Mouse (Mus musculus) frontal cortex, adult 2 months (tissue): ENCODE measurements around the gene Trem3. TPM values are rescaled to one million over a fixed set of nuclear protein-coding genes. Genes with fewer than 3 reads are reported as not detected.

Experiments
- DNase-seq, 2 experiments: peaks; one replicate each; pipeline ENCODE4 v3.0.0; 2022; ENCODE audit warnings: low spot score in 1 of 2; ENCODE audit errors: extremely low spot score in 1 of 2
- polyA plus RNA-seq: library from polyadenylated mRNA; depleted of rRNA; stranded (reverse); fragments of >200 nt; gene quantifications from 2 replicates; pipeline ENCODE4 v1.2.3, GENCODE M21; 2012; rRNA removed

Gene Trem3
- 0.11 and 0.18 TPM in 2 replicates for polyA plus RNA-seq

DNA sequence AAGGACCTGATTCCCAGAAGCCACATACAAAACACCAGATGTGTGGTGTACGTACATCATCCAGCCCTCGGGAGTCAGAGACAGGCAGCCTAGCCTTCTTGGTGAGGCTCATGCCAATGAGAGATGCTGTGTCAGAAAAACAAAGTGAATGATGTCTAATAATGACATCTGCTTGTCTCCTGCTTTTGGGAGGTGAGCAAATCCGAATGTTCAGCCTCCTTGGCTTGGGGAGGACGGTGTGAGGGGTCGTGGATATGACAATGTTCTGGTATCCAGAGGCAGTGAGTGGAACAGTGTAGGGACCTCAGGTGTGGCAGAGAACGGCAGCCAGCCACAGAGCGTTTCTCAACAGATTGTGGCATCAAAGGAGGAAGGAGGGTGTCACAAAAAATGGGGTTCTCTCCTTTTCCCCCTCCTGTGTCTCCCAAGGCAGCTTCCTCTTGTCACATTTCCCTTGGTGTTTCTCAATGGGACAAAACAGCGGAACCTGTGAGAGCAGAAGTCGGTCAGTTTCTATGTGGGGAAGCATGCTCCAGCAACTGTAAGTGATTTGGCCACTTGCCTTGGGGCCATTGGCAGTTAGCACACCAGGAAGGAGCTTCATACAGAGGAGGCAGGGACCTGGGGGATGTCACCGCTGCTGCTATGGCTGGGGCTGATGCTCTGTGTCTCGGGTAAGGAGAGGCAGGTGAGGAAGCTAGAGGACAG lies at the start of gene Trem3:
Trem3 (plus strand) TSS at position 557 of the 708 bp plus-strand sequence.
- no peak for DNase-seq

DNA sequence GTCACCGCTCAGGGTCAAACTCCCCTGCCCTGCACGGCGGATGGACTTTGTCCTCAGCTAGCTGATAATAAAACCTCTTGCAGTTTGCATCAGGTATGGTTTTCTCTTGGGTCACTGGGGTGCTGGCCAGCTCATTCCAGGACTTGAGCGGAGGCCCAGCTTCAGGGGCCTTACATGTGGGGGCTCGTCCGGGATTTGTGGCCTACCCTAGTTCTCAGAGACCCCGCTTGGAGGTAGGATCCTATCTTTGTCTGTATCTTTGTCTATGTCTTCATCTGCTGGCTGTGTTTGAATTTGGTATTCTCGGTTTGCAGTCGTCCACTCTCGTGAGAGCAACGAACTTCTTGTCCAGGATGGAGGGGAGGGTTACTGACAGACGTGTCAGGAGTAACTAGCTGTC lies 44.5 kb upstream of the Trem3 start:
- DNase-seq = no peak

DNA sequence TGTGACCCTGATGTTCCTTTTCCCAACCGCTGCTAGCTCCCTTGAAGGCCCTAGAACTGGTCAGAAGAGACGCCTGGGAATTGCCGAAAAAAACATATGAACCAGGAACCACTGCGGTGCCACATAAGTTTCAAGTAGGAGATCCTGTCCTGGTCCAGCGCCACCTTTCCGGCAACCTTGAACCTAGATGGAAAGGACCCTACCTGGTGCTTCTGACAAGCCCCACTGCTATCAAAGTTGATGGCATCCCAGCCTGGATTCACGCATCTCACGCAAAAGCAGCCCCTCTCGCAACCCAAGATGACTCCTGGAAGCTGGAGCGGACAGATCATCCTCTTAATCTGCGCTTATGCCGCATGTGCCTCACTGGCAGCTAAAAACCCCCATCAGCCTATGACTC lies 35.0 kb upstream of the Trem3 start:
- no peak for DNase-seq

DNA sequence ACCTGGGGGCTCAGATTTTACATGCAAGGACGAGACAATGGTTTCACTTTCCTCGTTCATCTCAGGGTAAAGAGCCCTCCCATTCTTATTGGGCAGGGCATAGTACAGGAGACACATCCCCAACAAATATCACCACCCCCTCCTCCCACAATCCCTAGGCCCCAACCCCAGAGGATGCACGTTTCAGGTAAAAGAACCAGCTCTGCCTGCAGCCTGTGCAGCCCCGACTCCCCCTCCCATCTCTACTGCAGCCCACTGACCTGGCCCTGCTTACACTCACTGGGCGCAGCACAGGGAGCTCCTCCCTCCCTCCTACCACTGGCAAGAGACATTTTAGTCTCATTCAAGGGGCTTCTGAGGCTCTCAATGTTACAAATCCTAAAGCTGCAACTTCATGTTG lies 34.1 kb upstream of the Trem3 start:
- DNase-seq = no peak

DNA sequence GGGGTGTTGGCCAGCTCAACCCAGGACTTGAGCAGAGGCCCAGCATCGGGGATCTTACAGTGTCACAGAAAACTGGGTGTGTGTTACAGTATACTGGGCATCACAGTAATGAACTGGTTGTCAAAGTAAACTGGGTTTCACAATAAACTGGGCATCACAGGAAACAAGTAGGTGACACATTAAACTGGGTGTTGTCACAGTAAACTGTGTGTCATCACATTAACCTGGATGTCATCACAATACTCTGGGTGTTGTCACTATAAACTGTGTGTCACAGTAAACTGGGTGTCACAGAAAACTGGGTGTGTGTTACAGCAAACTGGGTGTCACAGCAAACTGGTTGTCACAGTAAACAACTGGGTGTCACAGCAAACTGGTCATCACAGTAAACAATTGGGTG lies 32.1 kb upstream of the Trem3 start:
- no peak for DNase-seq

DNA sequence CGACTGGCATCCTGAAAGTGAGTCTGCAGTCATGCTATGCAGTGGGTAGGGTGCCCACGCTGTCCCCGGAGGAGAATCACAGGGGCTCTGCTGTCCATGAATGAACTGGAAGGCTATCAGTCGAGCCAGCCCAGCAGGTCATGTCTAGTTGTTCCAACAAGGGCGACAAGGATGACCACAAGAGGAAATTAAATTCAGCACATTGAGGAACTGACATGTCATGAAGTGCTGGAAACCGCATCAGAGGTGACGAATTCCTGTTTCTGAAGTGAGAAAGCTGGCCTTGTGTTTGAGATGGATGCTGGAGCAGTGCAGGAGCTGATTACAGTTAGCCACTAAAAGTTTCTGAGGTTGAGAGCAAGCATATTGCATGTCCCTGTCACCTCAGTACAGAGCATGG lies 16.9 kb upstream of the Trem3 start:
- DNase-seq = no peak

DNA sequence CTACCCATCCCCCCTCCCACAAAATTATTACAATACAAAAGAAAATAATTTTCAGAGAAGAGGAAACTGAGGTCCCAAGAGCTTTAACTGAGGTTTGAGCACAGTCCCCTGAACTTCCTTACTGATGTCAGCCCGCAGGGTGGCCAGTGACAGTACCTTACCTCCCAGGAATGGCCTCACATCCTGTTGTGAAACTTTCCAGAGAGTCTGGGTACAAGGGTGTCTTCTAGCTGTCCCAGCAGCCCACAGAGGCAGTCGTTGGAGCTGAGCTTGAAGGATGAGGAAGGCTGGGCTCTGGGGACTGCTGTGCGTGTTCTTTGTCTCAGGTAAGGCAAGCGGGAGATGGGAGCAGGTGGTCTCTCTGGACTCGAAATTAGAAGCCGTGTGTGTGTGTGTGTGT lies 15.1 kb upstream of the Trem3 start, which contains the start of gene Trem1:
Trem1 (plus strand) TSS at position 251 of the 400 bp plus-strand sequence.
- DNase-seq = no peak

DNA sequence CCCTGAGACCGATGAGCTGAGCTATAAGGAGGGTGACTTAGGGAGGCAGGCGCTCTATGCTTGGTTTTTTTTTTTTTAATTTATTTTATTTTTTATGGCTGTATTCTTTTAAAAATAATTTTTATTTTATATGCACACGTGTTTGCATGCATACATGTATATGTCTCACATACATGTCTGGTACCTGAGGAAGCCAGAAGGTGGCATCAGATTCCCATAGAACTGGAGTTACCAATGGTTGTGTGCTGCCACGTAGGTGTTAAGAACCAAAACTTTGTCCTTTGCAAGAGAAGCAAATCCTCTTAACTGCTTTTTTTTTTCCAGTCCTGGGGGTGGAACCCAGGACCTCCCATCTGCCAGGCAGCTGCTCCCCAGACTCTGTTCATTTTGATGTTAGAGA lies 13.8 kb upstream of the Trem3 start:
- DNase-seq = no peak

DNA sequence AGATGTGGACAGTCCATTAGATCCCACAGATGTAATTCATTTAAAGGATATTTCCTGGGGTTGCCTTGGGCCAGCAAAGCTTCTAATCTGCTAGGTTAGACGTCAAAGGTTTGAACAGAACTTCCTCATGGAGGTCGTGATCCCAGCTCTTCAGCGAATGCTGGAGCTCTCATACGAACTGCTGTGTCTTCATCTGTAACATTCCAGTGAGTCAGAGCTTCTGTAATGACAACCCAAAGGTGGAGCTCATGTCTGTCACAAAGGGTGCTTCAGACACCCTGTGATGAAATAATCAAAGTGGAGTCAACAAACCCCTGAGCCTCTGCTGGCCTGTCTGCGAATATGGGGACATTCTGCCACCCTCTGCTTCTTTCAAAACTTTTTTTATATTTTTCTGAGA lies 13.0 kb upstream of the Trem3 start:
- DNase-seq = no peak

DNA sequence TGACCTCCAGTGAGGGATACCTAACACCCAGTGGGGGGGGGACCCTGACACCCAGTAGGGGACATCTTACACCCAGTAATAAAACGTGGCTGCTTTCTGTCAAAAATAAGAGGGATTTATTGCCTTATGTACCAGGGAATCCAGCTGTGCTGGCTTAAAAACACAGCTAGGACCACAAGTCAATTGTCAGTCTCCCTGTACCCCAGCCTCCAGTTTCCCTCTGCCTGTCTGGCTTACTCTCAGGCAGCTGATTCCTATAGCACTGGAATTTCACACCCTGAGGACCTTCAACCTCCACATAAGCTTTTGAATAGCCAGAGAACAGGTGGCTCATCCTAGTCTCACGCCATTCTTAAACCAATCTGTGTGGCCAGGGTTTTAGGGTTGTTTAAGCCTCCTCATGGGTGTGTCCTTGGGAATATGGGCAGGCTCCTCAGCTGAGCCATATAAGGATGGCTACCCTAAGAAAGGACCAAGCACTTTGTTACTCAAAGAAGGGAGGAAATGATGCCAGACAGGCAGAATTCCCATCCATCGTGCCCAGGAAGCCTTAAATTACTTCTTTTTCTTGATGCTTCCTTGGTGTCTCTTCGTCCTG lies 11.7 kb upstream of the Trem3 start:
- no peak for DNase-seq

DNA sequence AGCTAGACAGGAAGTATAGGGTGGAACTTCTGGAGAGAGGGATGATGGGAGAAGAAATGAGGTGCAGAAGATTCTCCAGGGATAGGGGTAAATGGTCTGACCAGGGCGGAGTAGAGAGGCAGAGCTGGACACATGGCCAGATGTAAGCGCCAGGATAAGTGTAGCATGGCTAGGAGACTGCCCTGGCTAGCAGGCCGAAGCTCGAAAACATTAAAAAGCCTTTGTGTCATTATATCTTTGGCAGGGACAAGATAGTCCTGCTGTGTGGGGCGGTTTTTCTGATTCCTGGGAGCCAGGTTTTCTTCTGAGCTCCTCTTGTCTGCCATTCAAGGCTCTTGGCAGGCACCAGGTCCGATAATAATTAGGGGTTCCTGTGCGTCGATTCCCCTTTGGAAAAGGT lies 10.0 kb upstream of the Trem3 start:
- DNase-seq = no peak

DNA sequence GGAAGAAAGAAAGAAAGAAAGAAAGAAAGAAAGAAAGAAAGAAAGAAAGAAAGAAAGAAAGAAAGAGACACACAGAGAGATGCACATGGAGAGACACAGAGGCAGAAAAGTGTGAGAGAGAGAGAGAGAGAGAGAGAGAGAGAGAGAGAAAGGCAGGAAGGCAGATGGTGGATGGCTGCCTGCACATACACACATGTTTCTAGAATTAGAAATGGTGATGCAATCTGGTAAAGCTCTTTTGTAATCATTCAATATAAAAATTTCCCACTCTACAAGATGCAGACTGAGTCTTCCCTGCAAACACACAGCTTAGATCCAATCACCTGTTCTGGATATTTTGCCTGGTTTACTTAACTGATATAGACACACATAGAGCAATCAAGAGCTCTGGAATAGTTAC lies 1.5 kb downstream of the Trem3 start:
- DNase-seq = peak in 1 of 2 experiments; percentile 25

DNA sequence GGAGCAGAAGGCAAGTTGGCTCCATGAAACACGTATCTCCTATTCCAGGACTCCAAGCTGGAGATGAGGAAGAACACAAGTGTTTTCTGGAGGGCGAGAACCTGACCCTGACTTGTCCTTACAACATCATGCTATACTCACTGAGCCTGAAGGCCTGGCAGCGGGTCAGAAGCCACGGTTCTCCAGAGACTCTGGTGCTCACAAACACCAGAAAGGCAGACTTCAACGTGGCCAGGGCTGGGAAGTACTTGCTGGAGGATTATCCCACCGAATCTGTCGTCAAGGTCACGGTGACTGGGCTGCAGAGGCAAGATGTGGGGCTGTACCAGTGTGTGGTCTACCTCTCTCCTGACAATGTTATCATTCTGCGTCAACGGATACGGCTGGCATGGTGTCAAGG lies 1.9 kb downstream of the Trem3 start:
- no peak for DNase-seq

DNA sequence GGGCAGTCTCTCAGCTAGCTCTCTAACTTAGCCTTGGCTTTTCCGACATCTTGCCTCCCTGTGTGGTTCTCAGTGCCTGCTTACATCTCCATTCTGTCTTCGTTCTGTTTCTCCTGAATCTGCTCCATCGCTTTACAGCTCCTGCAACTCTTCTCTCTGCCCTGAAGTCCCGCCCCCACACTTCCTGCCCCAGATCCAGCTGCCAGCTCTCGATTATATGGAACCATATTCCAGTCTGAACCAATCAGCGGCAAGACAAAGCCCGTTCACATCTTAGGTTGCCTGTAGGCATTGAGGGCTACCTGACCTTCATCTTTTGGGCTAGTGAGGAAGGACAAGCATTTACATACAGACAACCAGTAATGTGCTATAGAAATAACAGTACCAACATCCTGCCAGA lies 3.1 kb downstream of the Trem3 start:
- DNase-seq = no peak

DNA sequence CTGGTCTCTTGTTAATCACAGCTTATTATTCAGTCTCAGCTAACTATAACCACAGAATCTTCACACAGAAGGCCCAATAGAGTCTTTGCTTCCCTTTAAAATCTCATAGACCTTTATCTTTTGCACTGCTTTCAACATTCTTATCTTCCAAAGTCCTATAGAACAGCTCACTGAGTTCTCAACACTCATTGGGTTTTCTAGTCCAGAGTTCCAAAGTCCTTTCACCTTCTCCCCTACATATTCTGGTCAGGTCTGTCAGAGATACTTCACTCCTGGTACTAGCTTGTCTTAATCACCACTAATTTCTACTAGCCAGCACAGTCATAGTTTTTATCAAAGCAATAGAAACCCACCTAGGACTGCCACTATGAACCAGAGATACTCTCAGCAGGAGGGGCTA lies 9.0 kb downstream of the Trem3 start:
- no peak for DNase-seq

DNA sequence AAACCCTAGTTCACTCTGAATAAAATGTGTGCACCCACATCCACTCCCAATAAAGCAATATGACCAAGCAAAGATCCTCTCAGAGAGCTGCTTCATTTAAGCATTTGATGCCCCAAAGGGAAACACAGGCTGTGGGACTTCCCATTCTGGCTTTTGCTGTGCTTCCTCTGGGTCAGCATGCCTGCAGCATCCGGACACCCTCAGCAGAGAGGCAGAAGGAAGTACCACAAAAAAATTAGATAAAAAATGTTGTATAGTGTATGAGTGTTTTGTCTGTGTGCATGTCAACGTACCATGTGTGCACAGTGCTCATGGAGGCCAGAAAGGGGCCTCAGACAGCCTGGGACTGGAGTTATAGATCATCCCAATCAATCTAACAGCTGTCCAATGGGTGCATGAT lies 14.3 kb downstream of the Trem3 start:
- no peak for DNase-seq

DNA sequence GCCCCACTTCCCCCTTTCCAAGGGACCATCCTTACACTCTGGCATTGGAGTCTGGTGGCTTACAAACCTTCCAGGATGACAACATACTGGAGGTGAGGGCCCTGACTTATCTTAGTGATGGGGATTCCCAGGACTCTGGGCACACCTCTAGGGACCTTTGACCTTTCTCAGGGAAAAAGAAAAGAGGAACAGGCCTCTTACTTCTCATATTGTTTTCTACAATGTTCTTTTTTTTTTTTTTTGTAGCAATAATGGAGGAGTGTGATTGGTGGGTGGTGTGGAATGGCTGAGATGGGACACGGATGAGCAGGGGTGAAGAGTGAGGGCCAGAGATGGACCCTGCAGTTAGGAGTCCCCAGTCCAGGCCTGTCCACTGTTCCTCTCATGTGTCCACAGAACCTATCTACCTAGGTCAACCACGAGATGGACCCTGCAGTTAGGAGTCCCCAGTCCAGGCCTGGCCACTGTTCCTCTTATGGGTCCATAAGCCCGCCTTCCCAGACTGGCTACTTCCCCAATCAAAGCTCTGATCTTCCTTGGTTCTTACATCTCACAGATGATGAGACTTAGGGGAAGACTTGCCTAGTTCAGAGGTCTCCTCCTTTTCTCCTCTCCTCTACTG lies 16.3 kb downstream of the Trem3 start, which contains the start of gene Treml4:
Treml4 (plus strand) TSS at position 555 of the 622 bp plus-strand sequence.
- DNase-seq = no peak

DNA sequence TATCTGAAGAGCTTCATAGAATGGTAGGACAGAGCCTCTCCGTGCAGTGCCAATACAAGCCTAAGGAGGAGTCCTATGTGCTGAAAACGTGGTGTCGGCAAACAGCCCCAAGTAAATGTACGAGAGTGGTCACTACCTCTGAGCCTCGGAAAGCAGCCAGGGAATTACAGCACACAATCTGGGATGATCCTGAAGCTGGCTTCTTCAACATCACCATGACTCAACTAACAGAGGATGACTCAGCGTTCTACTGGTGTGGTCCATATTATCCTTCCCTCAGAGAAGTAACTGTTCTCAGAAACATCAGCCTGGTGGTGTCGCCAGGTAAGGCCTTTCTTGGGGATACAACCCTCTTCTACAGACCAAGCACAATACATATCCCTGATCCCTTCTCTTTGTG lies 17.1 kb downstream of the Trem3 start:
- no peak for DNase-seq

DNA sequence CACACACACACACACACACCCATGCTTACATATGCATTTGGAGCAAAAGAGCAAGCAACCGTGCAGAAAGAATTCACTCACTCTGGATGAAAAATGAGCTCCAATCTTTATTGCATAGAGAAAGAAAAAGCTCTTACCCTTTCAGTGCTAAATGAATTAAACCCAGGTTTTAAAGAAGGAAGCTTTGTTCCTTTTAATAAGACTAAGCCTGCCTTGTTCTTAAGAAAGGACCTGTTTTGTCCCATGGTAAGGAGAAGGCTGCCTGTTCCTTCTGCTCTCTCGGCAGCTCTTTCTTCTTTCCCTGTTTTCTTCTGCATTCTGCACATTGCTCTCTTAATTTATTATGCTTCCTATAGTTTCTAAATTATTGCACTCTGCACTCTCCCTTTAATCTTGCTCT lies 18.6 kb downstream of the Trem3 start:
- DNase-seq = no peak

DNA sequence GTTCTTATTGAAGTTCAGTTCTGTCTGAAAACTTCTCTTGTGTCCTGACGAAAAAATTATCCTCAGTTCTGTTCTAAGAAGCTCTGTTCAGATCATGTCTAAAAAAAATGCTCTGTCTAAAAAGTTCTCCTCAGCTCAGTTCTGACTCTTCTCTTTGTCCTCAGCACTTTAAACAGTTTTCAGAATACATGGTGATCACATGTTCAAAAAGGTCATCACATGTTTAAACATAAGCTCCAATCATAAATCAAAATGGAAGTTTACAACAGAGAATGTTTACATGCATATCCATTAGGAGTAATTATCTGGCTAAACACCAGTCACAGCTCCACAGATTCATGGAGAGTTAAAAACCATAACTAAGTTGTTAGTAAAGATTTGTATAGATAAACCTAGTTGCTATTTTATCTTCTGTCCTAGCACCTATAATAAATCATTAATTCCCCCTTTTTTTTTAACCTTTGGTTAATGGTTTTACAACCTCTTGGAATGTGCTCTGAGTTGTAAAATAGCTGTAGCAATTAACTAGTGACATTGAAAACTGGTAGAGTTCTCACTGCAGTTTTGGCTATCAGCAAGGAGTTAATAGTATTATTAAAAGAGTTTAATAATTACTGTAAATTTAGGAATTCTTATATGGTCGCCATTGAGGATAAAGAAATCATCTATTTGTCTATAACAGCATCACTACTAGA lies 19.2 kb downstream of the Trem3 start:
- DNase-seq = no peak

DNA sequence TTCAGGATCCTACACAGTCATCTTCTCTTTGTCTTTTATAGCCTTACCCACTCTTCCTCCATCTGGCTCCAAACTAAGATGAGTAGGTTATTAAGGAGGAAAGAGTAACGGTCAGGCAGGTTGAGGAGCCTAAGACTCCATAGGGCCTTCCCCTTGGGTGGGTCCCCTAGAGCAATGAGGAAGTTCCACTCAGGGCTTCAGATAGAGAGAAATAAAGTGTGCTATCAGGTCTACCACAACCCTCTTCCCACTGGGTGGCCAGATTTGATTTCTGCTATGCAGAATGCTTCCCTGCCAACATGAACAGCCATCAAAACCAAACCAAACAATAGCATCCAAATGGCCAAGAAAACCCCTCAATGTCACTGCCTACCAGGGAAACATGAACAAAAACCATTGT lies 20.0 kb downstream of the Trem3 start:
- DNase-seq = no peak
